Mouse (Mus musculus) gastrocnemius, postnatal 10 days (tissue): ENCODE measurements around the gene Heatr6. TPM values are rescaled to one million over a fixed set of nuclear protein-coding genes. Genes with fewer than 3 reads are reported as not detected.

Experiments
- DNase-seq: peaks from one replicate; pipeline ENCODE4 v3.0.0; 2021; ENCODE audit warnings: mixed read lengths
- total RNA-seq, 2 experiments: library from RNA; stranded (reverse); gene quantifications; 2 replicates each; pipeline ENCODE4 v1.2.3; 2021

Gene Heatr6
- total RNA-seq, 2 experiments from 2014 or later: 8.1 to 10.0 TPM

DNA sequence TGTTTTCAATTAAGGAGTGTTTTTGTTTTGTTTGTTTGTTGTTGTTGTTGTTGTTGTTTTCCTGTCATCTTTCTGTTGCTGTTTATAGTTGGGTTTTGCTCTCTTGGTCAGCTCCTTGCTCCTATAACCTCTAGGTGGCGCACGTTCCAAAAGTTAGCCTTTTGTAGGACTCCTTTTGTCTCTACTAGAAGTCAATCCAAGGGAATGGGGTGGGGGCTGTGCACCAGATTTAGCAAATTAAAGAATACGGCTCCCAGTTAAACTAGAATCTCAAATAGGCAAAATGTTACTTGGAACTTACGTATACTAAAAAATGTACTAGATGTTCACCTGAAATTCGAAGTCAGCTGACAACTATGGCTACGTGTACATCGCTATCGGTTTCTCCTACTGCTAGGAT is 48.7 kb downstream of the Heatr6 start:
- DNase-seq: no peak

DNA sequence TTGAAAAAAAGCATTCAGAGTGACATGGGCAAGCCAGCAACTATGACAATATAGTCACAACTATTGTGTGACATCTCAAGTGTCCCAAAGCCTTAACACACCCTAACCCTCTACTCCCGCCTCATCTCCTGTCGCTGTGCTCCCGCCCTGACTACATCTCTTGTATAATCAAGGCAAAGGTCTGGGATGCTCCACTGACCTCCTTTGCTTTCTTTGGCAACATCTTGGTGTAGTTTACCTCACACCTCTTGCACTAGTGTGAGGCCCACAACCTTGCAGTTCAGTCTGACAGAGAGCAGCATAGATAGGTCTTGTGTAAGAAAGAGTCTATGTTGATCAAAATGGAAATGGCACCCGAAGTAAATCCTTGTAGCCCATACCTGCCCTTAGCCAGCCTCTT is 49.1 kb downstream of the Heatr6 start:
- DNase-seq: no peak

DNA sequence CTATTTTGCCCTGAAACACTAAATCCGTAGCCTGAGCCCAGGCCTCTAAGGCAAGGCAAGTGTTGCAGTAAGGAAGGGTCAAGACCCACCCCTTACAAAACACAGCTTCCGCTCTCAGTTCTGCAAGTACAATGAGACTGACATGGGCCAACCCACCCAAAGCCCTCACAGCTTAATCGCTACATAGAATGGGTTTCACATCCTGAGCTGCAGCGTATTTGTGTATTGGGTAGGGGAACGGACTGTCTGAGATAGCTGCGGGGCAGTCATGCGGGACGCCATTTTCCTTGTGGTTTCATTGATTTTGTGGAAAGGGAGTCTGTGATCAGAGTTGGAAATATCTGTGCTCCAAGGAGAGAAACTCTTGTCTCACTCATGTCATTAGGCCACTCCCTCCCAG is 56.9 kb downstream of the Heatr6 start:
- DNase-seq: no peak

- DNase-seq: no peak
Measured at GRCm38 (mm10) chr11:83815191-83815590, 61.7 kb downstream of the Heatr6 start.

DNA sequence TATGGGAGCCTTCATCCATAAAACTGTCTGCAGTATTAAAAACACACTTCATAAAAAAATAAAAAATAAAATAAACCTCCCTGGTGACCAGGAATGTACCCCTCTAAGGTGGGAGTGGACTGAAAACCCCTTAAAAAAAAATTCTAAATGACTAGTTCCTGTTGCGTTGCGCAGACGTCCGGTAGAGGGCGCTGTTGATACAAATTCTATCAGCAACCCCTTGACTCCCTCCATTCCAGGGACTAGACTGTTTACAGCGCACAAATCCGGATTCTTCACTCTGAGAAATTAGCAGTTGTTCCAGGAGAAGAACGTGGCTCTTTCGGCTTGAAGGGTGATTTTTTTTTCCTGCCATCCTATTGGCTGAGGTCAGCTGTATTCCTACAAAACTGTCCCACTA is 62.1 kb downstream of the Heatr6 start:
- peak; percentile 57 for DNase-seq

- DNase-seq: no peak
Measured at GRCm38 (mm10) chr11:83817048-83817447, 63.6 kb downstream of the Heatr6 start.

- no peak for DNase-seq
Measured at GRCm38 (mm10) chr11:83817994-83818393, 64.5 kb downstream of the Heatr6 start.

DNA sequence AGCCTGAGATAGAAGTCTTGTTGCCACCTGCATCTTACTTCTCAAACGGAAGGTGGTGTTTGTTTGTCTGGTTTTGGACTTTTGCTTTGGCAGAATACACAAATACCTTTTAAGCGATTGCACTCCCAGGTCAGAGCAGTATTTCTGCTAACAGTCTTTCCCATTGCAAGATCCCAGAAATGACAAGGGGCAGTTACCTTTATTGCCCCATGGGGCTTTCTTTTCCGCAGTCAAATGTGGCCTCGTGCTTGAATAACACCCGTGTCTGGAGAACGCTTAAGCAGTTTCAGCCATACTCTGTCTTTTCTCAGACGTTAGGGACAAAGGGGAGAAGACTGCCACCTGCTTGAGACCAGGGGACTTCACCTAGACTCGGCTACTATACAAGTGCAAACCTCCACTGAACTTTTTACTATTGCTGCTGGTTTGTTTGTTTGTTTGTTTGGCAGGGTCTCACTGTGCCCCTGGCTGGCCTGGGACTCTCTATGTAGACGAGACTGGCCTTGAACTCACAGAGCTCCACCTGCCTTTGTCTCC is 65.2 kb downstream of the Heatr6 start:
- no peak for DNase-seq

- no peak for DNase-seq
Measured at GRCm38 (mm10) chr11:83819806-83820483, 66.4 kb downstream of the Heatr6 start.

GRCm38 (mm10) chr11:83826142-83826541 is 72.6 kb downstream of the Heatr6 start:
- no peak for DNase-seq

GRCm38 (mm10) chr11:83828553-83829142 is 75.2 kb downstream of the Heatr6 start:
- DNase-seq: no peak

GRCm38 (mm10) chr11:83832389-83832788 is 78.9 kb downstream of the Heatr6 start:
- peak; percentile 33 for DNase-seq

Other genes with a start within 250 kb of the Heatr6 start
- gene Heatr9, start 231.5 kb upstream of the Heatr6 start, total RNA-seq: not detected
- not detected for gene Ccl5, start 223.2 kb upstream of the Heatr6 start, total RNA-seq
- 1 to 10 TPM; 2.9 to 4.3 TPM for gene Ccl9, start 175.1 kb upstream of the Heatr6 start, total RNA-seq
- 1 to 10 TPM; 3.3 to 3.4 TPM for gene Ccl6, start 160.6 kb upstream of the Heatr6 start, total RNA-seq
- gene Rpl9-ps1, start 108.1 kb upstream of the Heatr6 start, total RNA-seq: not detected
- not detected for gene Ccl3, start 104.3 kb upstream of the Heatr6 start, total RNA-seq
- not detected for gene Ccl4, start 91.1 kb upstream of the Heatr6 start, total RNA-seq
- gene Wfdc17, start 49.7 kb upstream of the Heatr6 start, total RNA-seq: 1 to 10 TPM; 1.5 to 1.7 TPM
- not detected for gene Wfdc18, start 44.7 kb upstream of the Heatr6 start, total RNA-seq
- not detected for gene Wfdc21, start 6.8 kb upstream of the Heatr6 start, total RNA-seq
- gene Hnf1b, start 96.4 kb downstream of the Heatr6 start, total RNA-seq: not detected
- 10 to 100 TPM; 11.0 to 12.4 TPM for gene Ddx52, start 188.4 kb downstream of the Heatr6 start, total RNA-seq
- 10 to 100 TPM; 32.1 to 41.5 TPM for gene Synrg, start 210.7 kb downstream of the Heatr6 start, total RNA-seq